Mouse (Mus musculus) heart, postnatal 0 days (tissue): ENCODE measurements at regions not wholly inside any gene's neighbourhood (a gene's known extent, or its start where the extent isn't known, plus 50 kb on each side); places are given as distances from the start of the nearest gene placed in this dataset.

Source experiments
- CTCF ChIP-seq: IDR thresholded peaks from 2 replicates; pipeline ENCODE4 v1.5.1; 2016; ENCODE audit warnings: antibody characterized with exemption, control low read depth, low read depth
- EP300 ChIP-seq: IDR thresholded peaks from 2 replicates; pipeline ENCODE4 v1.6.1; 2016; ENCODE audit warnings: antibody characterized with exemption, low read depth

- no peak for TF ChIP-seq CTCF
- TF ChIP-seq EP300: no peak
Measured at GRCm38 (mm10) chr5:18448330-18448670, 88.1 kb upstream of the Gnai1 start.
